Mouse (Mus musculus) heart, postnatal 0 days (tissue): ENCODE data around the gene Foxr2.

Experiments
- CTCF ChIP-seq: IDR thresholded peaks from 2 replicates; pipeline ENCODE4 v1.5.1; 2016; ENCODE audit warnings: antibody characterized with exemption, control low read depth, low read depth
- EP300 ChIP-seq: IDR thresholded peaks from 2 replicates; pipeline ENCODE4 v1.6.1; 2016; ENCODE audit warnings: antibody characterized with exemption, low read depth

- TF ChIP-seq CTCF (peak; percentile 12; the same call in 1 of the 2 replicates), EP300 (no peak)
Observed at GRCm38 (mm10) chrX:153174786-153175185, 56.2 kb downstream of the Foxr2 start.
